Mouse (Mus musculus): Measurements from ENCODE around the gene Dnaaf2.

DNA sequence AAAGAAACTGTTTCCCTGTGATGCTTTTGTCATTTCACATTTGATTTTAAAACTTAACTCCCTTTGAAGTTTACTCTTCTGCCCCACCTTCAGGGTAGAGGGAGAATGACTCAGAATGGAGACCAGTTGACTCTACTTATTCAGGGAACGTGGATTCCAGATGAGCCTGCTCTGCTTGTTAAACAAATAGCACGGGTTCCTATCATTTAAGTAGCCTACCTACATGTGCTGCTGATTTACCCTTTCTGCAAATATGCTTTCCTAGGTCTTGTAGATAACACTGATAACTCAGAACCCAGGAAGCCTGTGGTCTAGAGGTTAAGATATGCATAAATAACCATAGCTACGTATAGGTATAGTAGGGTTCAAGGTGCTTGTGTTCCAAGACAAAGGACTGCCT is 33.3 kb downstream of the Dnaaf2 start:
- no peak for TF ChIP-seq CTCF (IDR thresholded peaks at IDR 0.05; ENCODE audit: insufficient read depth, low read length)
- TF ChIP-seq POLR2A (IDR thresholded peaks at IDR 0.05; ENCODE audit: borderline replicate concordance, extremely low read depth, low read depth, low read length), result no peak

Data from lung, adult 2 months (tissue).